9 mouse cellular contexts compared by ENCODE assay signal in the genomic region with DNA sequence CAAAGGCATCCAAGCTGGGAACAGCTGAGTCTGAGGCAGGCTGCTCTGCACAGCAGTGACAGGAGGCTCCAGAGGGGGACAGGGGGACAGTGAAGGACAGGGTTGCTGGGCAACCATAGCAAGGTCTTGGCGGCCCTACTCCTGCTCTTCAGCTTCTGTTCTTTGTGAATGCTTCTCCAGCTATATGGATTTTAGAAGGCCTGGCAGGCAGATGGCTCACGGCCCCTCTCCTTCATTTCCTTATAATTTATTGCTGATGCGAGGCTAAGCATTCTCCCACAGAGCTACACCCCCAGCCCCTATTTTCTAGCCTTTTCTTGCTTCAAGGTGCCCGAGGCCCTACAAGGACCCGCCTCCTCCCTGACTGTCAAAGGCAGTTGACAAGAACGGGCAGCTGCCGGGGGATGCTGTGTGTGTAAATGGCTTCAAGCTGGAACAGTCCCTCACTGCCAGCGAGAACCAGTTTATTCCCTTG.
DNase-seq lines count a peak whose midpoint lies in the region; ATAC-seq and TF ChIP-seq lines count a peak whose summit lies in the region.
"Had no signal": no experiment of that assay in that cellular context is flagged by ENCODE, and none has a peak within 500 bp of the region (broad histone marks: within the 10 kb centered on the region; RNA-seq: fewer than 3 reads in every experiment).

No protein-coding gene starts in this region.

- H3K4me1 ChIP-seq in stomach, embryonic 16.5 days (ENCODE audit: control insufficient read depth, insufficient read depth, low read length) = no peaks in the 10 kb centered on the region
- H3K4me1 ChIP-seq in stomach, postnatal 0 days (replicated peaks; ENCODE audit: control insufficient read depth, insufficient read depth) = no peaks in the 10 kb centered on the region
- H3K4me1 ChIP-seq in forebrain, embryonic 16.5 days (replicated peaks; ENCODE audit: control insufficient read depth, insufficient read depth, low read length) = peaks cover 11% of the 10 kb centered on the region
- peaks cover 14% of the 10 kb centered on the region for H3K4me1 ChIP-seq in midbrain, embryonic 10.5 days

- no peaks in the 10 kb centered on the region for H3K9me3 ChIP-seq in stomach, embryonic 16.5 days (replicated peaks; ENCODE audit: control insufficient read depth, low read length)
- no peaks in the 10 kb centered on the region for H3K9me3 ChIP-seq in stomach, postnatal 0 days (ENCODE audit: control insufficient read depth, low read length)
- H3K9me3 ChIP-seq in forebrain, embryonic 16.5 days (ENCODE audit: control insufficient read depth, low read length) = no peaks in the 10 kb centered on the region
- no peaks in the 10 kb centered on the region for H3K9me3 ChIP-seq in midbrain, embryonic 10.5 days (replicated peaks)
- H3K9me3 ChIP-seq: G1E had no signal

- H3K4me3 ChIP-seq in stomach, embryonic 16.5 days (replicated peaks; ENCODE audit: low read length) = no peak overlapping the region
- no peak overlapping the region for H3K4me3 ChIP-seq in stomach, postnatal 0 days (ENCODE audit: low read depth, low read length)
- H3K4me3 ChIP-seq in forebrain, embryonic 16.5 days (replicated peaks; ENCODE audit: low read length) = no peak overlapping the region
- H3K4me3 ChIP-seq in midbrain, embryonic 10.5 days = no peak overlapping the region

- TF ChIP-seq EP300 in stomach, postnatal 0 days (optimal IDR thresholded peaks at IDR 0.05) = no peak

- 67% methylated on average over 8 of the region's 8 CpGs for WGBS in stomach, embryonic 16.5 days
- 65% methylated on average over 8 of the region's 8 CpGs for WGBS in stomach, postnatal 0 days
- WGBS in forebrain, embryonic 16.5 days = 31% methylated on average over 8 of the region's 8 CpGs
- 60% methylated on average over 8 of the region's 8 CpGs for WGBS in midbrain, embryonic 10.5 days

- H3K36me3 ChIP-seq in stomach, embryonic 16.5 days (ENCODE audit: control insufficient read depth, insufficient read depth, low read length) = no peaks in the 10 kb centered on the region
- no peaks in the 10 kb centered on the region for H3K36me3 ChIP-seq in stomach, postnatal 0 days (ENCODE audit: control insufficient read depth, insufficient read depth, low read length)
- H3K36me3 ChIP-seq in forebrain, embryonic 16.5 days (ENCODE audit: control insufficient read depth, insufficient read depth) = no peaks in the 10 kb centered on the region
- no peaks in the 10 kb centered on the region for H3K36me3 ChIP-seq in midbrain, embryonic 10.5 days
- H3K36me3 ChIP-seq: G1E had no signal

- TF ChIP-seq CTCF in stomach, postnatal 0 days (IDR thresholded peaks at IDR 0.05; ENCODE audit: low read depth) = no peak

- no peak overlapping the region for H3K27ac ChIP-seq in stomach, embryonic 16.5 days (ENCODE audit: low read length)
- H3K27ac ChIP-seq in stomach, postnatal 0 days (replicated peaks) = no peak overlapping the region
- peak overlapping the region; percentile 27; the same call in 1 of the 2 replicates for H3K27ac ChIP-seq in forebrain, embryonic 16.5 days (ENCODE audit: low read length)
- H3K27ac ChIP-seq in midbrain, embryonic 10.5 days (replicated peaks) = peak overlapping the region; percentile 61
- H3K27ac ChIP-seq: liver, embryonic 14.5 days had no signal

- no peak overlapping the region for H3K9ac ChIP-seq in stomach, embryonic 16.5 days (ENCODE audit: low read length)
- no peak overlapping the region for H3K9ac ChIP-seq in stomach, postnatal 0 days (ENCODE audit: low read length)
- H3K9ac ChIP-seq in forebrain, embryonic 16.5 days (replicated peaks; ENCODE audit: low read depth, low read length) = peak overlapping the region; percentile 18; the same call in 1 of the 2 replicates
- H3K9ac ChIP-seq: liver, embryonic 14.5 days had no signal

- ATAC-seq in stomach, embryonic 16.5 days (ENCODE audit: insufficient read depth, low FRiP score) = 0 out of 2 replicates have a peak, but pooled peaks have one; percentile 25
- no peak for ATAC-seq in stomach, postnatal 0 days (ENCODE audit: low FRiP score, low TSS enrichment)
- peak; percentile 78 for ATAC-seq in forebrain, embryonic 16.5 days

- no peak for DNase-seq in stomach, postnatal 0 days (ENCODE audit: low spot score)
- DNase-seq in midbrain, embryonic 10.5 days (ENCODE audit: low spot score) = no peak
- no peak for DNase-seq in adrenal gland, postnatal 10 days
- no peak for DNase-seq in kidney, postnatal 36 days
- no peak for DNase-seq in gastrocnemius, postnatal 10 days

- H3K27me3 ChIP-seq in stomach, embryonic 16.5 days (ENCODE audit: control insufficient read depth, insufficient read depth, low read length) = no peaks in the 10 kb centered on the region
- no peaks in the 10 kb centered on the region for H3K27me3 ChIP-seq in stomach, postnatal 0 days (ENCODE audit: control insufficient read depth, insufficient read depth, low read length)
- no peaks in the 10 kb centered on the region for H3K27me3 ChIP-seq in forebrain, embryonic 16.5 days (replicated peaks; ENCODE audit: control insufficient read depth, insufficient read depth, low read length)
- H3K27me3 ChIP-seq in midbrain, embryonic 10.5 days (ENCODE audit: low read depth, poor library complexity, severe bottlenecking) = no peaks in the 10 kb centered on the region

- no peak overlapping the region for H3K4me2 ChIP-seq in stomach, embryonic 16.5 days (ENCODE audit: low read depth, low read length)
- H3K4me2 ChIP-seq in stomach, postnatal 0 days (replicated peaks; ENCODE audit: low read depth) = no peak overlapping the region
- no peak overlapping the region for H3K4me2 ChIP-seq in forebrain, embryonic 16.5 days (ENCODE audit: low read length)

Comparison
In these comparisons a context has a peak if more than half of its experiments do, and no peak if none do; other contexts are left out.
1. H3K27ac ChIP-seq: peak in forebrain, embryonic 16.5 days (single experiment) and midbrain, embryonic 10.5 days (single experiment); none in stomach, embryonic 16.5 days (single experiment) and stomach, postnatal 0 days (single experiment).